Mouse (Mus musculus) hindbrain, embryonic 14.5 days (tissue): Measurements from ENCODE around the gene Tes3-ps. TPM values are rescaled to one million over a fixed set of nuclear protein-coding genes. Genes with fewer than 3 reads are reported as not detected.

Experiments used
- ATAC-seq: fragments of 200-750 bp; cut with Nextera tagmentation; 2 replicates; pipeline ENCODE4 v1.8.0; 2017; ENCODE audit warnings: moderate number of reproducible peaks, mild to moderate bottlenecking, moderate TSS enrichment, moderate library complexity; ENCODE audit not compliant: low FRiP score
- DNase-seq: peaks from one replicate; pipeline ENCODE4 v3.0.0-alpha.2; 2015; ENCODE audit warnings: low spot score
- H3K27ac ChIP-seq: fragments of 300-500 bp; sonication (generic); 2 replicates; pipeline ENCODE4 v1.5.1; 2014; ENCODE audit warnings: mild to moderate bottlenecking, moderate library complexity
- H3K27me3 ChIP-seq: fragments of 300-500 bp; sonication (generic); 2 replicates; pipeline ENCODE4 v1.6.1; 2014; ENCODE audit warnings: mild to moderate bottlenecking, low read length, mixed read lengths; ENCODE audit not compliant: control insufficient read depth, insufficient read depth
- H3K36me3 ChIP-seq: fragments of 300-500 bp; sonication (generic); replicated peaks from 2 replicates; pipeline ENCODE4 v1.6.1; 2014; ENCODE audit not compliant: control insufficient read depth, insufficient read depth
- H3K4me1 ChIP-seq: fragments of 300-500 bp; sonication (generic); replicated peaks from 2 replicates; pipeline ENCODE4 v1.6.1; 2014; ENCODE audit warnings: antibody characterized with exemption, low read length, mixed read lengths; ENCODE audit not compliant: control insufficient read depth, insufficient read depth
- H3K4me2 ChIP-seq: fragments of 300-500 bp; sonication (generic); replicated peaks from 2 replicates; pipeline ENCODE4 v1.6.1; 2014; ENCODE audit warnings: mild to moderate bottlenecking, moderate library complexity
- H3K4me3 ChIP-seq: fragments of 300-500 bp; sonication (generic); replicated peaks from 2 replicates; pipeline ENCODE4 v1.5.1; 2014; ENCODE audit warnings: mild to moderate bottlenecking, low read length
- H3K9ac ChIP-seq: fragments of 300-500 bp; sonication (generic); 2 replicates; pipeline ENCODE4 v1.6.1; 2014
- H3K9me3 ChIP-seq: fragments of 300-500 bp; sonication (generic); 2 replicates; pipeline ENCODE4 v1.6.1; 2016; ENCODE audit warnings: low read length; ENCODE audit not compliant: control insufficient read depth
- WGBS: fragments of 180-500 bp; shearing (Covaris S2); extraction: QIAGEN DNeasy Blood & Tissue Kit; methylation state at CpG from one replicate; pipeline ENCODE4 v1.1.7; 2014; 5-methylcytosine and 5-hydroxymethylcytosine counted together
- polyA plus RNA-seq: library from polyadenylated mRNA; unstranded; fragments of >200 nt; fragmentation: Nextera tagmentation; extraction: Ambion mirVana; gene quantifications from 2 replicates; pipeline ENCODE4 v1.2.1, GENCODE M21; 2014

The Tes3-ps gene
- polyA plus RNA-seq, 1 experiment from 2014 or later, result 0.96 TPM

DNA sequence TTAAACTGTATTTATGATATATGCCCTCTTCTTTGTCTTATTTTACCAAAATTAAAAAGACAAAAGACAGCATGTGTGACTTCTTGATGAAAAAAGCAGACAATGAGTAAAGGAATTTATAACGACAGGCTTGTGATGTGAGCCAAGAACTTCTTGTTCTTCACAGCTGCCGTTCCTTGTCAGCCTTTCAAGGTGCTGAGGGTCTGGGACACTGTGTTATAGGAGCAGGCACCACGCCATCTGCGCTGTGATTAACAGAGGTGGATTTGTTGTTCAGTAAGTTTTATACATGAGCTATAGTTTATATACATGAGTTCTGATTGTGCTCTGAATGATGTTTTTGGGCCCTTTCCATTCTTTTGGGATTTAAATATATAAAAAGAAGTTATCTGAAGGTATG lies 13.7 kb upstream of the Tes3-ps start:
- Histone ChIP-seq H3K4me2 (no peak overlapping the region), H3K4me3 (no peak overlapping the region), H3K27ac (no peak overlapping the region), H3K27me3 (no peaks in the 10 kb centered on the region), H3K36me3 (no peaks in the 10 kb centered on the region), H3K9ac (no peak overlapping the region), H3K9me3 (no peaks in the 10 kb centered on the region), H3K4me1 (no peaks in the 10 kb centered on the region)
- no peak for ATAC-seq
- WGBS, result 81% methylated on average over 4 of the region's 4 CpGs
- DNase-seq, result no peak

GRCm38 (mm10) chr13:49480057-49480456 lies 13.1 kb upstream of the Tes3-ps start:
- DNase-seq (peak; percentile 43), ATAC-seq (no peak)
- Histone ChIP-seq H3K27me3 (no peaks in the 10 kb centered on the region), H3K36me3 (no peaks in the 10 kb centered on the region), H3K27ac (no peak overlapping the region), H3K4me2 (no peak overlapping the region), H3K9ac (no peak overlapping the region), H3K9me3 (no peaks in the 10 kb centered on the region), H3K4me3 (no peak overlapping the region), H3K4me1 (no peaks in the 10 kb centered on the region)
- WGBS, result 79% methylated on average over 2 of the region's 2 CpGs

GRCm38 (mm10) chr13:49480551-49480950 lies 12.6 kb upstream of the Tes3-ps start:
- H3K36me3 ChIP-seq, result no peaks in the 10 kb centered on the region
- 54% methylated on average over 5 of the region's 5 CpGs for WGBS
- H3K9me3 ChIP-seq, result no peaks in the 10 kb centered on the region
- H3K4me1 ChIP-seq, result no peaks in the 10 kb centered on the region
- H3K27ac ChIP-seq, result no peak overlapping the region
- no peak overlapping the region for H3K4me2 ChIP-seq
- H3K27me3 ChIP-seq, result no peaks in the 10 kb centered on the region
- DNase-seq, result peak; percentile 35
- ATAC-seq, result peak; percentile 55; the same call in 1 of the 2 replicates
- no peak overlapping the region for H3K9ac ChIP-seq
- H3K4me3 ChIP-seq, result no peak overlapping the region

- Histone ChIP-seq H3K27me3 (no peaks in the 10 kb centered on the region), H3K4me2 (no peak overlapping the region), H3K4me3 (no peak overlapping the region), H3K4me1 (no peaks in the 10 kb centered on the region), H3K27ac (no peak overlapping the region), H3K9me3 (no peaks in the 10 kb centered on the region), H3K36me3 (no peaks in the 10 kb centered on the region), H3K9ac (no peak overlapping the region)
- 83% methylated on average over 5 of the region's 5 CpGs for WGBS
- DNase-seq, result no peak
- ATAC-seq, result no peak
These were observed 7.7 kb upstream of the Tes3-ps start for GRCm38 (mm10) chr13:49485388-49485787.

- Histone ChIP-seq H3K36me3 (no peaks in the 10 kb centered on the region), H3K4me2 (0 out of 2 replicates have a peak within 1 kb of the TSS, but pooled peaks have one; percentile 12), H3K27ac (0 out of 2 replicates have a peak within 1 kb of the TSS, but pooled peaks have one; percentile 20), H3K9ac (no peak within 1 kb of the TSS), H3K4me1 (no peaks in the 10 kb centered on the region), H3K4me3 (no peak within 1 kb of the TSS), H3K9me3 (no peaks in the 10 kb centered on the region), H3K27me3 (no peaks in the 10 kb centered on the region)
- 45% methylated on average over 4 of the region's 4 CpGs for WGBS
- ATAC-seq (no peak), DNase-seq (no peak)
These were observed 11.4 kb downstream of the Tes3-ps start, which contains the start of gene Ecm2 for GRCm38 (mm10) chr13:49504510-49504909. Ecm2 (plus strand) TSS chr13:49504810.

GRCm38 (mm10) chr13:49505776-49506175 lies 12.7 kb downstream of the Tes3-ps start:
- H3K4me1 ChIP-seq, result no peaks in the 10 kb centered on the region
- 88% methylated on average over 4 of the region's 4 CpGs for WGBS

DNA sequence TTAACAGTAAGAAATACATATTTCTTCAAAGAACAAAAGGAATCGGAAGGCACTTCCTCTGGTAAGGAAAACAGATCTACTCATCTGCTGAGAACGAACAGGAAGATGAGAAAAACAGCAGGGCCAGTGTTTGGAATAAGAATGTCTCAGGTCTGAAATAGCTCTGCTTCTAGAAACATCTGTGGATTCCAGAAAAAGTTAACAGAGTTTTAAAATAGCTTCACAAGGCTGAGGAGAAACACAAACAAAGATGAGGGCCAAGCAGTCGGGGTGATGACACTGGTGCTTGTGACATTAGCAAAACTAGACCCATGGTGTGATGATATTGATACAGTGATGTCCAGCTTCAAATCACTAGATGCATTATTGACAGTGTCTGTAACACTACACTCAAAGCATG lies 14.1 kb downstream of the Tes3-ps start:
- 87% methylated on average over 3 of the region's 3 CpGs for WGBS
- ATAC-seq (no peak), DNase-seq (no peak)
- no peak overlapping the region for H3K4me3 ChIP-seq
- H3K4me2 ChIP-seq, result no peak overlapping the region
- H3K9ac ChIP-seq, result no peak overlapping the region
- no peaks in the 10 kb centered on the region for H3K27me3 ChIP-seq
- H3K9me3 ChIP-seq, result no peaks in the 10 kb centered on the region
- H3K36me3 ChIP-seq, result no peaks in the 10 kb centered on the region
- no peak overlapping the region for H3K27ac ChIP-seq
- no peaks in the 10 kb centered on the region for H3K4me1 ChIP-seq

More at GRCm38 (mm10) chr13:49505776-49506175, 12.7 kb downstream of the Tes3-ps start:
- ATAC-seq (no peak), DNase-seq (no peak)
- Histone ChIP-seq H3K4me3 (no peak overlapping the region), H3K4me2 (no peak overlapping the region), H3K27ac (no peak overlapping the region), H3K27me3 (no peaks in the 10 kb centered on the region), H3K9ac (no peak overlapping the region), H3K36me3 (no peaks in the 10 kb centered on the region), H3K9me3 (no peaks in the 10 kb centered on the region)

- H3K4me2 ChIP-seq, result no peak overlapping the region
- no peak overlapping the region for H3K9ac ChIP-seq
- H3K4me1 ChIP-seq, result no peaks in the 10 kb centered on the region
- H3K36me3 ChIP-seq, result no peaks in the 10 kb centered on the region
- no peak overlapping the region for H3K4me3 ChIP-seq
- 36% methylated on average over 2 of the region's 2 CpGs for WGBS
- H3K27me3 ChIP-seq, result no peaks in the 10 kb centered on the region
- no peak overlapping the region for H3K27ac ChIP-seq
- no peaks in the 10 kb centered on the region for H3K9me3 ChIP-seq
- ATAC-seq (no peak), DNase-seq (no peak)
These were observed 25.6 kb downstream of the Tes3-ps start for GRCm38 (mm10) chr13:49518761-49519160.

- no peaks in the 10 kb centered on the region for H3K27me3 ChIP-seq
- DNase-seq (no peak), ATAC-seq (no peak)
- 91% methylated on average over 2 of the region's 2 CpGs for WGBS
- H3K36me3 ChIP-seq, result no peaks in the 10 kb centered on the region
- H3K4me3 ChIP-seq, result no peak overlapping the region
- H3K27ac ChIP-seq, result no peak overlapping the region
- no peaks in the 10 kb centered on the region for H3K9me3 ChIP-seq
- H3K9ac ChIP-seq, result no peak overlapping the region
- H3K4me2 ChIP-seq, result no peak overlapping the region
- H3K4me1 ChIP-seq, result no peaks in the 10 kb centered on the region
These were observed 33.1 kb downstream of the Tes3-ps start for GRCm38 (mm10) chr13:49526235-49526634.

DNA sequence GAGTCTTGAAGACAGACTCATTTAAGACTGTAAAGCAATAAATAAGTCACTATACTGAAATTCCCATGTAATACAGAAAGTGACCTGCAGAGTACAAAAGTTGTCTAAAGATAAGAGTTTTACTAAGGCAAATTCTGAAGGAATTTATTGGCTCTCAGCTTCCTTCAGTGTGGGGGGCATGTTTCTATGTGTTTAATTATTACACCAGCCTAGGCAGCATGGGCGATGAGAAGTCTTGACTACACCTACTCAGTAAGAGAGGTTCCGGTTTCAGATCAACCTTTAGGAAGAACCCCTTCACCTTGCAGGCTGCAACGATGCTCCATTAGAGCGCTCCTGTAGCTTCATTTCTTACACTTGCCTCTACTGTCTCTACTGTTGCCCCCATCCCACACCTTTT lies 37.5 kb downstream of the Tes3-ps start:
- no peak overlapping the region for H3K9ac ChIP-seq
- no peak overlapping the region for H3K4me3 ChIP-seq
- H3K27ac ChIP-seq, result no peak overlapping the region
- WGBS, result 96% methylated on average over 4 of the region's 4 CpGs
- no peaks in the 10 kb centered on the region for H3K9me3 ChIP-seq
- no peaks in the 10 kb centered on the region for H3K27me3 ChIP-seq
- ATAC-seq (no peak), DNase-seq (no peak)
- H3K4me2 ChIP-seq, result no peak overlapping the region
- no peaks in the 10 kb centered on the region for H3K36me3 ChIP-seq
- no peaks in the 10 kb centered on the region for H3K4me1 ChIP-seq
